Mouse (Mus musculus) hindbrain, postnatal 0 days (tissue): ENCODE results near the gene Fance. TPM values are rescaled to one million over a fixed set of nuclear protein-coding genes. Genes with fewer than 3 reads are reported as not detected.

Experiments used
- ATAC-seq: fragments of 200-750 bp; cut with Nextera tagmentation; 2 replicates; pipeline ENCODE4 v1.8.0; 2017; ENCODE audit warnings: mild to moderate bottlenecking, moderate TSS enrichment, moderate library complexity
- DNase-seq: peaks from one replicate; pipeline ENCODE4 v3.0.0-alpha.2; 2015; ENCODE audit warnings: low spot score
- H3K27ac ChIP-seq: fragments of 300-500 bp; sonication (generic); 2 replicates; pipeline ENCODE4 v1.5.1; 2014; ENCODE audit warnings: mild to moderate bottlenecking
- H3K27me3 ChIP-seq: fragments of 300-500 bp; sonication (generic); 2 replicates; pipeline ENCODE4 v1.6.1; 2014; ENCODE audit warnings: low read length, mixed read lengths; ENCODE audit not compliant: insufficient read depth
- H3K36me3 ChIP-seq: fragments of 300-500 bp; sonication (generic); 2 replicates; pipeline ENCODE4 v1.6.1; 2014; ENCODE audit warnings: low read length, mixed read lengths; ENCODE audit not compliant: insufficient read depth
- H3K4me1 ChIP-seq: fragments of 300-500 bp; sonication (generic); 2 replicates; pipeline ENCODE4 v1.6.1; 2014; ENCODE audit warnings: antibody characterized with exemption, low read length, mixed read lengths; ENCODE audit not compliant: insufficient read depth
- H3K4me2 ChIP-seq: fragments of 300-500 bp; sonication (generic); 2 replicates; pipeline ENCODE4 v1.6.1; 2014; ENCODE audit warnings: low read depth, mild to moderate bottlenecking, low read length, moderate library complexity, mixed read lengths
- H3K4me3 ChIP-seq: fragments of 300-500 bp; sonication (generic); 2 replicates; pipeline ENCODE4 v1.5.1; 2014; ENCODE audit warnings: low read length
- H3K9ac ChIP-seq: fragments of 300-500 bp; sonication (generic); replicated peaks from 2 replicates; pipeline ENCODE4 v1.6.1; 2014; ENCODE audit warnings: mild to moderate bottlenecking, low read length, moderate library complexity, mixed read lengths
- H3K9me3 ChIP-seq: fragments of 300-500 bp; sonication (generic); 2 replicates; pipeline ENCODE4 v1.6.1; 2016; ENCODE audit warnings: low read length, mixed read lengths
- CTCF ChIP-seq: IDR thresholded peaks from 2 replicates; pipeline ENCODE4 v1.5.1; 2016; ENCODE audit warnings: antibody characterized with exemption, control low read depth, low read depth
- WGBS: fragments of 180-500 bp; shearing (Covaris S2); extraction: QIAGEN DNeasy Blood & Tissue Kit; methylation state at CpG from one replicate; pipeline ENCODE4 v1.1.7; 2014; 5-methylcytosine and 5-hydroxymethylcytosine counted together
- polyA plus RNA-seq: library from polyadenylated mRNA; unstranded; fragments of >200 nt; fragmentation: Nextera tagmentation; extraction: Ambion mirVana; gene quantifications from 2 replicates; pipeline ENCODE4 v1.2.1, GENCODE M21; 2015
- total RNA-seq: library from RNA; depleted of rRNA; stranded (reverse); fragments of >200 nt; gene quantifications from 2 replicates; pipeline ENCODE4 v1.2.3, GENCODE M21; 2014; rRNA removed

Gene Fance
- total and polyA plus RNA-seq, 2 experiments from 2014 or later, result 23.6 to 46.5 TPM

GRCm38 (mm10) chr17:28369056-28369455 is 55.7 kb downstream of the Fance start:
- H3K4me3 ChIP-seq, result no peak overlapping the region
- 75% methylated on average over 5 of the region's 5 CpGs for WGBS
- no peak overlapping the region for H3K27ac ChIP-seq
- H3K4me2 ChIP-seq, result no peak overlapping the region
- H3K9ac ChIP-seq, result no peak overlapping the region
- TF ChIP-seq CTCF, result no peak
- no peaks in the 10 kb centered on the region for H3K36me3 ChIP-seq
- no peak for ATAC-seq
- H3K27me3 ChIP-seq, result peaks cover 14% of the 10 kb centered on the region
- no peak for DNase-seq
- H3K9me3 ChIP-seq, result no peaks in the 10 kb centered on the region
- H3K4me1 ChIP-seq, result no peaks in the 10 kb centered on the region

GRCm38 (mm10) chr17:28371286-28371685 is 58.0 kb downstream of the Fance start:
- H3K4me3 ChIP-seq, result no peak overlapping the region
- TF ChIP-seq CTCF, result no peak
- H3K27ac ChIP-seq, result no peak overlapping the region
- H3K36me3 ChIP-seq, result no peaks in the 10 kb centered on the region
- no peaks in the 10 kb centered on the region for H3K4me1 ChIP-seq
- no peak for ATAC-seq
- H3K4me2 ChIP-seq, result no peak overlapping the region
- H3K9ac ChIP-seq, result no peak overlapping the region
- no peak for DNase-seq
- no peaks in the 10 kb centered on the region for H3K9me3 ChIP-seq
- WGBS, result 61% methylated on average over 2 of the region's 2 CpGs
- peaks cover 19% of the 10 kb centered on the region for H3K27me3 ChIP-seq

- ATAC-seq (no peak), DNase-seq (no peak)
- H3K9ac ChIP-seq, result no peak overlapping the region
- H3K4me2 ChIP-seq, result no peak overlapping the region
- no peaks in the 10 kb centered on the region for H3K36me3 ChIP-seq
- peaks cover 19% of the 10 kb centered on the region for H3K27me3 ChIP-seq
- H3K9me3 ChIP-seq, result no peaks in the 10 kb centered on the region
- 68% methylated on average over 1 of the region's 1 CpGs for WGBS
- H3K27ac ChIP-seq, result no peak overlapping the region
- H3K4me3 ChIP-seq, result no peak overlapping the region
- no peaks in the 10 kb centered on the region for H3K4me1 ChIP-seq
- no peak for TF ChIP-seq CTCF
These were observed 58.6 kb downstream of the Fance start for GRCm38 (mm10) chr17:28371941-28372340.

- 19% methylated on average over 10 of the region's 10 CpGs for WGBS
- TF ChIP-seq CTCF, result peak; percentile 85
- Histone ChIP-seq H3K4me1 (no peaks in the 10 kb centered on the region), H3K27me3 (peaks cover 19% of the 10 kb centered on the region), H3K4me2 (no peak overlapping the region), H3K9ac (no peak overlapping the region), H3K36me3 (no peaks in the 10 kb centered on the region), H3K4me3 (no peak overlapping the region), H3K27ac (no peak overlapping the region), H3K9me3 (no peaks in the 10 kb centered on the region)
- ATAC-seq, result peak; percentile 49; the same call in 1 of the 2 replicates
- DNase-seq, result peak; percentile 52
These were observed 60.5 kb downstream of the Fance start for GRCm38 (mm10) chr17:28373821-28374220.

- no peak for TF ChIP-seq CTCF
- H3K27ac ChIP-seq, result no peak overlapping the region
- 21% methylated on average over 16 of the region's 16 CpGs for WGBS
- ATAC-seq (peak; percentile 56; the same call in 1 of the 2 replicates), DNase-seq (no peak)
- H3K9me3 ChIP-seq, result no peaks in the 10 kb centered on the region
- no peaks in the 10 kb centered on the region for H3K36me3 ChIP-seq
- peak overlapping the region; percentile 19; the same call in 1 of the 2 replicates for H3K4me2 ChIP-seq
- peak overlapping the region; percentile 7; the same call in 1 of the 2 replicates for H3K4me3 ChIP-seq
- H3K27me3 ChIP-seq, result peaks cover 19% of the 10 kb centered on the region
- H3K9ac ChIP-seq, result no peak overlapping the region
- no peaks in the 10 kb centered on the region for H3K4me1 ChIP-seq
These were observed 61.2 kb downstream of the Fance start for GRCm38 (mm10) chr17:28374494-28374893.

- 18% methylated on average over 17 of the region's 17 CpGs for WGBS
These were observed 62.3 kb downstream of the Fance start for GRCm38 (mm10) chr17:28375592-28376061.

More at GRCm38 (mm10) chr17:28375592-28376061, 62.3 kb downstream of the Fance start:
- no peak overlapping the region for H3K4me3 ChIP-seq
- ATAC-seq (no peak), DNase-seq (no peak)
- H3K27ac ChIP-seq, result no peak overlapping the region
- no peaks in the 10 kb centered on the region for H3K36me3 ChIP-seq
- no peak for TF ChIP-seq CTCF
- H3K9ac ChIP-seq, result no peak overlapping the region
- H3K4me2 ChIP-seq, result no peak overlapping the region
- H3K4me1 ChIP-seq, result no peaks in the 10 kb centered on the region
- no peaks in the 10 kb centered on the region for H3K9me3 ChIP-seq
- H3K27me3 ChIP-seq, result peaks cover 19% of the 10 kb centered on the region

Other genes starting within 250 kb of the Fance start
- gene Tcp11, start 232.9 kb upstream of the Fance start, total RNA-seq, result 2.9 and 3.6 TPM in 2 replicates
- gene Tcp11, start 232.9 kb upstream of the Fance start, polyA plus RNA-seq, result 1.9 and 2.0 TPM in 2 replicates
- 10.7 and 10.9 TPM in 2 replicates for gene Scube3, start 171.4 kb upstream of the Fance start, total RNA-seq
- gene Scube3, start 171.4 kb upstream of the Fance start, polyA plus RNA-seq, result 2.1 TPM in 2 replicates
- gene Zfp523, start 136.4 kb upstream of the Fance start, total RNA-seq, result 76.0 and 78.3 TPM in 2 replicates
- gene Zfp523, start 136.4 kb upstream of the Fance start, polyA plus RNA-seq, result 37.7 and 39.3 TPM in 2 replicates
- gene Def6, start 105.7 kb upstream of the Fance start, total RNA-seq, result 5.4 and 13.0 TPM in 2 replicates
- gene Def6, start 105.7 kb upstream of the Fance start, polyA plus RNA-seq, result 7.8 and 9.9 TPM in 2 replicates
- gene Ppard, start 80.8 kb upstream of the Fance start, total RNA-seq, result 16.4 and 16.6 TPM in 2 replicates
- 1.4 and 1.7 TPM in 2 replicates for gene Ppard, start 80.8 kb upstream of the Fance start, polyA plus RNA-seq
- 699 and 1,071 TPM in 2 replicates for gene Rpl10a, start 15.0 kb downstream of the Fance start, total RNA-seq
- gene Rpl10a, start 15.0 kb downstream of the Fance start, polyA plus RNA-seq, result 337 and 355 TPM in 2 replicates
- gene Tead3, start 37.3 kb downstream of the Fance start, total RNA-seq, result 6.5 and 9.4 TPM in 2 replicates
- 1.3 and 1.7 TPM in 2 replicates for gene Tead3, start 37.3 kb downstream of the Fance start, polyA plus RNA-seq
- gene Tulp1, start 51.7 kb downstream of the Fance start, total RNA-seq, result 1.4 TPM in 1 of 2 replicates, not detected in the other
- 1.8 and 2.0 TPM in 2 replicates for gene Tulp1, start 51.7 kb downstream of the Fance start, polyA plus RNA-seq
- gene Fkbp5, start 204.0 kb downstream of the Fance start, total RNA-seq, result 27.5 and 31.3 TPM in 2 replicates
- gene Fkbp5, start 204.0 kb downstream of the Fance start, polyA plus RNA-seq, result 18.5 and 20.0 TPM in 2 replicates
- not detected in 2 replicates for gene Armc12, start 217.3 kb downstream of the Fance start, total RNA-seq
- gene Armc12, start 217.3 kb downstream of the Fance start, polyA plus RNA-seq, result not detected in 2 replicates
- gene Clpsl2, start 235.9 kb downstream of the Fance start, total RNA-seq, result not detected in 2 replicates
- gene Clpsl2, start 235.9 kb downstream of the Fance start, polyA plus RNA-seq, result not detected in 2 replicates
- not detected in 2 replicates for gene Clps, start 247.2 kb downstream of the Fance start, total RNA-seq
- gene Clps, start 247.2 kb downstream of the Fance start, polyA plus RNA-seq, result not detected in 2 replicates